ENCODE assay signal across 9 mouse cellular contexts in the genomic region with DNA sequence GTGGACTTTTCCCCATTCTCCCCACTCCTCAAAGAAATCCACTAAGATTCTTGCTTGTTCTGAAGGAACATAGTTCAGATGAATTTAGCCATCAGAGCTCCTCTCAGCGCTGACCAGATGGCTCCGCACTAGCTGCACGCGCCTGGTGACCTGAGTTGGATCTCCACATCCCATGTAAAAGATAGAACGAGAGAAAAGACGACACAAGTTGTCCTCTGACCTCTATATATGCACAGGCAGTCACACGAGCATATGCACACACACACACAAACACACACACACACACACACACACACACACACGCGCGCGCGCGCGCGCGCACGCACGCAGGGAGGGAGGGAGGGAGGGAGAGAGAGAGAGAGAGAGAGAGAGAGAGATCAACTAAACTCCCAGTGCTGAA.
DNase-seq lines count a peak whose midpoint lies in the region; ATAC-seq and TF ChIP-seq lines count a peak whose summit lies in the region.
"Had no signal": no experiment of that assay in that cellular context is flagged by ENCODE, and none has a peak within 500 bp of the region (broad histone marks: within the 10 kb centered on the region; RNA-seq: fewer than 3 reads in every experiment).

No protein-coding gene starts in this region.

- H3K36me3 ChIP-seq in E14TG2a.4 (ENCODE audit: insufficient read depth, low read length): no peaks in the 10 kb centered on the region
- no peaks in the 10 kb centered on the region for H3K36me3 ChIP-seq in hindbrain, embryonic 12.5 days
- H3K36me3 ChIP-seq in liver, postnatal 0 days (replicated peaks; ENCODE audit: insufficient read depth, low read length): no peaks in the 10 kb centered on the region

- peak overlapping the region; percentile 60 for H3K4me2 ChIP-seq in hindbrain, embryonic 12.5 days (replicated peaks)
- peak overlapping the region; percentile 54 for H3K4me2 ChIP-seq in liver, postnatal 0 days (ENCODE audit: low read depth, low read length)

- no peak for TF ChIP-seq EP300 in liver, postnatal 0 days (IDR thresholded peaks at IDR 0.05; ENCODE audit: low read depth)

- no peak for TF ChIP-seq POLR2A in embryonic fibroblast, embryonic 13.5 days (IDR thresholded peaks at IDR 0.05; ENCODE audit: low read depth, low read length)

- ATAC-seq in hindbrain, embryonic 12.5 days (ENCODE audit: low FRiP score): peak; percentile 57
- no peak for ATAC-seq in liver, postnatal 0 days
- ATAC-seq in erythroblast, adult 5-6 weeks (replicated peaks; ENCODE audit: low FRiP score, poor library complexity, severe bottlenecking): no peak

- H3K9ac ChIP-seq in hindbrain, embryonic 12.5 days: peak overlapping the region; percentile 56; the same call in 1 of the 2 replicates
- no peak overlapping the region for H3K9ac ChIP-seq in liver, postnatal 0 days (replicated peaks)

- no peak for TF ChIP-seq CTCF in E14TG2a.4 (conservative IDR thresholded peaks at IDR 0.05; ENCODE audit: low read length)
- TF ChIP-seq CTCF in embryonic fibroblast, embryonic 13.5 days (IDR thresholded peaks at IDR 0.05; ENCODE audit: borderline replicate concordance, insufficient read depth, low read length): no peak
- TF ChIP-seq CTCF in liver, postnatal 0 days (IDR thresholded peaks at IDR 0.05; ENCODE audit: low read depth): no peak

- H3K27ac ChIP-seq in embryonic fibroblast, embryonic 13.5 days (ENCODE audit: insufficient read depth, low read length): peak overlapping the region; percentile 80
- H3K27ac ChIP-seq in hindbrain, embryonic 12.5 days: peak overlapping the region; percentile 78
- H3K27ac ChIP-seq in liver, postnatal 0 days (ENCODE audit: low read depth): no peak overlapping the region

- peak overlapping the region; percentile 67 for H3K4me3 ChIP-seq in E14TG2a.4 (replicated peaks; ENCODE audit: low read length)
- peak overlapping the region; percentile 51 for H3K4me3 ChIP-seq in embryonic fibroblast, embryonic 13.5 days (ENCODE audit: insufficient read depth, low read length)
- H3K4me3 ChIP-seq in hindbrain, embryonic 12.5 days: peak overlapping the region; percentile 38
- peak overlapping the region; percentile 15 for H3K4me3 ChIP-seq in liver, postnatal 0 days (ENCODE audit: low read depth, low read length)
- H3K4me3 ChIP-seq: erythroblast, embryonic 14.5 days had no signal

- WGBS in hindbrain, embryonic 12.5 days: under 1% methylated on average over 9 of the region's 18 CpGs
- WGBS in liver, postnatal 0 days (ENCODE audit: insufficient replicate concordance): 4% methylated on average over 18 of the region's 18 CpGs

- H3K4me1 ChIP-seq in E14TG2a.4 (replicated peaks; ENCODE audit: low read depth, low read length): peaks cover 18% of the 10 kb centered on the region
- H3K4me1 ChIP-seq in embryonic fibroblast, embryonic 13.5 days (ENCODE audit: control insufficient read depth, insufficient read depth, low read length): 0 out of 2 replicates have a peak, but pooled peaks cover 4% of the 10 kb centered on the region
- peaks cover 25% of the 10 kb centered on the region for H3K4me1 ChIP-seq in hindbrain, embryonic 12.5 days
- no peaks in the 10 kb centered on the region for H3K4me1 ChIP-seq in liver, postnatal 0 days (ENCODE audit: insufficient read depth)

- no peaks in the 10 kb centered on the region for H3K27me3 ChIP-seq in E14TG2a.4 (ENCODE audit: insufficient read depth, low read length)
- H3K27me3 ChIP-seq in hindbrain, embryonic 12.5 days: no peaks in the 10 kb centered on the region
- H3K27me3 ChIP-seq in liver, postnatal 0 days (ENCODE audit: insufficient read depth, low read length): no peaks in the 10 kb centered on the region

- DNase-seq in adrenal gland, postnatal 10 days: peak; percentile 18
- DNase-seq in adrenal gland, postnatal 14 days: no peak
- peak; percentile 12 for DNase-seq in liver, postnatal 0 days
- no peak for DNase-seq in layer of hippocampus, adult 11-12 months (ENCODE audit: low spot score)

- no peaks in the 10 kb centered on the region for H3K9me3 ChIP-seq in E14TG2a.4 (ENCODE audit: low read length)
- no peaks in the 10 kb centered on the region for H3K9me3 ChIP-seq in hindbrain, embryonic 12.5 days (replicated peaks)
- H3K9me3 ChIP-seq in liver, postnatal 0 days (ENCODE audit: low read length): no peaks in the 10 kb centered on the region

Comparison
In these comparisons a context has a peak if more than half of its experiments do, and no peak if none do; other contexts are left out.
1. DNase-seq: peak in adrenal gland, postnatal 10 days (single experiment) and liver, postnatal 0 days (single experiment); none in adrenal gland, postnatal 14 days (single experiment) and layer of hippocampus, adult 11-12 months (single experiment).
2. H3K4me3 ChIP-seq: peak in every context shown above with its lines; median percentile 67 in E14TG2a.4; 51 in embryonic fibroblast, embryonic 13.5 days; 38 in hindbrain, embryonic 12.5 days; 15 in liver, postnatal 0 days.